Mouse (Mus musculus) hindbrain, embryonic 12.5 days (tissue): ENCODE results near the gene Gm10142. TPM values are rescaled to one million over a fixed set of nuclear protein-coding genes. Genes with fewer than 3 reads are reported as not detected.
"Not testable (repeated sequence)": the region's sequence is repeated elsewhere in the genome, so short reads cannot be mapped to it uniquely, and the experiment has no call there.

Source experiments
- ATAC-seq: fragments of 200-750 bp; cut with Nextera tagmentation; 2 replicates; pipeline ENCODE4 v1.8.0; 2017; ENCODE audit warnings: moderate TSS enrichment; ENCODE audit not compliant: low FRiP score
- H3K27ac ChIP-seq: fragments of 300-500 bp; sonication (generic); 2 replicates; pipeline ENCODE4 v1.5.1; 2016; ENCODE audit warnings: mild to moderate bottlenecking
- H3K27me3 ChIP-seq: fragments of 300-500 bp; sonication (generic); 2 replicates; pipeline ENCODE4 v1.6.1; 2016; ENCODE audit warnings: mild to moderate bottlenecking
- H3K36me3 ChIP-seq: fragments of 300-500 bp; sonication (generic); 2 replicates; pipeline ENCODE4 v1.6.1; 2016; ENCODE audit warnings: mild to moderate bottlenecking
- H3K4me1 ChIP-seq: fragments of 300-500 bp; sonication (generic); 2 replicates; pipeline ENCODE4 v1.6.1; 2016
- H3K4me2 ChIP-seq: fragments of 300-500 bp; sonication (generic); replicated peaks from 2 replicates; pipeline ENCODE4 v1.6.1; 2016; ENCODE audit warnings: mild to moderate bottlenecking
- H3K4me3 ChIP-seq: fragments of 300-500 bp; sonication (generic); 2 replicates; pipeline ENCODE4 v1.5.1; 2016; ENCODE audit warnings: mild to moderate bottlenecking
- H3K9ac ChIP-seq: fragments of 300-500 bp; sonication (generic); 2 replicates; pipeline ENCODE4 v1.6.1; 2016; ENCODE audit warnings: mild to moderate bottlenecking, moderate library complexity
- H3K9me3 ChIP-seq: fragments of 300-500 bp; sonication (generic); replicated peaks from 2 replicates; pipeline ENCODE4 v1.6.1; 2016; ENCODE audit warnings: mild to moderate bottlenecking
- WGBS: fragments of 180-500 bp; shearing (Covaris S2); methylation state at CpG from one replicate; pipeline ENCODE4 v1.1.7; 2016; 5-methylcytosine and 5-hydroxymethylcytosine counted together
- polyA plus RNA-seq: library from polyadenylated mRNA; unstranded; fragments of >200 nt; fragmentation: Nextera tagmentation; extraction: Ambion mirVana; gene quantifications from 2 replicates; pipeline ENCODE4 v1.2.1, GENCODE M21; 2016

Gene Gm10142
- polyA plus RNA-seq, 1 experiment from 2014 or later = not detected

DNA sequence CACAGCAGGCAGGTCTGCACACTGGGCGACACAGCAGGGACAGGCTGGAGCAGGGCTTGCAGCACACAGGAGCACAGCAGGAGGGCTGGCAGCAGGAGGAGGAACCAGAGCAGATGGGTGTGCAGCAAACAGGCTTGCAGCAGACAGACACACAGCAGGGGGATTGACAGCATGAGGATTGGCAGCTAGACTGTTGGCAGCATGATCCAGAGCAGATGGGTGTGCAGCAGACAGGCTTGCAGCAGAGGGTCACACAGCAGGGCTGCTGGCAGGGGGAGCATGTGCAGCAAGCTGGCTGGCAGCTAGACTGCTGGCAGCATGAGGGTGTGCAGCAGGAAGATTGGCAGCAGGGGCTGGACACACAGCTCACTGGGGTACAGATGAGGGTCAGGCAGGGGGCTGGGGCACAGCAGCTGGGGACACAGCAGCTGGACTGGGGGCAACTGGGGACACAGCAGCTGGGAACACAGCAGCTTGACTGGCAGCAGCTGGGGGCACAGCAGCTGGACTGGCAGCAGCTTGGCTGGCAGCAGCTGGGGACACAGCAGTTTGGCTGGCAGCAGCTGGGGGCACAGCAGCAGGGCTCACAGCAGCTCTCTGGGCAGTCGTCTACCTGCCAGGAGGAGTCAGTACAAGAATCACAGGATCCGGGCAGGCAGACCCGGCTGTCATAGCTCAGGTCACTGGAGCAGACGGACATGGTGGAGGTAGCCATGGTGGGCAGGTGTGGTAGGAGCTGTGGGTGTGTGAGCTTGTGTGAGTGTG is 26.5 kb downstream of the Gm10142 start, which contains the start of gene Gm18596:
Gene Gm18596, minus strand, starts transcription at position 715 of the 765 bp plus-strand sequence.
- H3K4me3 ChIP-seq, H3K4me2 ChIP-seq, H3K4me1 ChIP-seq, H3K36me3 ChIP-seq, H3K9ac ChIP-seq, ATAC-seq, H3K9me3 ChIP-seq, H3K27ac ChIP-seq, H3K27me3 ChIP-seq: not testable (repeated sequence)
- 35% methylated on average over 5 of the region's 5 CpGs for WGBS

DNA sequence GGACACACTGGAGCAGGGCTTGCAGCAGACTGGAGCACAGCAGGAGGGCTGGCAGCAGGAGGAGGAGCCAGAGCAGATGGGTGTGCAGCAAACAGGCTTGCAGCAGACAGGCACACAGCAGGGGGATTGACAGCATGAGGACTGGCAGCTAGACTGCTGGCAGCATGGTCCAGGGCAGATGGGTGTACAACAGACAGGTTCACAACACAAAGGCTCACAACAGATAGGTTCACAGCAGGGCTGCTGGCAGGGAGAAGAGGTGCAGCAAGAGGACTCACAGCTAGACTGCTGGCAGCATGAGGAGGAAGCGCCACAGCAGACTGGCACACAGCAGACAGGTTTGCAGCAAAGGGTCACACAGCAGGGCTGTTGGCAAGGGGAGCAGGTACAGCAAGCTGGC is 35.1 kb downstream of the Gm10142 start:
- ATAC-seq, H3K4me1 ChIP-seq: not testable (repeated sequence)
- 79% methylated on average over 1 of the region's 1 CpGs for WGBS

DNA sequence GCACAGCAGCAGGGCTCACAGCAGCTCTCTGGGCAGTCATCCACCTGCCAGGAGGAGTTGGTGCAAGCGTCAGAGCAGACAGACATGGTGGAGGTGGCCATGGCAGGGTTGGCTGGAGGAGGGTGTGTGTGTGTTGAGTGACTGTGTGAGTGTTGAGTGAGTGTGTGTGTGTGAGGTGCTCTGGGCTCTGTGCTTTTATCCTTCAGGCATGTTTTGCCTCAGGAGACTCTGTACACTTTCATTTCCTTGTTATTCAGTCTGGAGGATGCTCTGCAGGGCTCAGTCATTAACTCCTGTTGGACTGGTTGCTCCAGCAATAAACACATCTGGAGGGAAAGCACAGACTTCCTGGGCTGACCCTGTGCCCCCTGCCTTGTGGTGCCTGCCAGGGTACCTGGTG is 35.6 kb downstream of the Gm10142 start, which contains the start of gene Gm9736:
Gene Gm9736, minus strand, starts transcription at position 101 of the 400 bp plus-strand sequence.
- not testable (repeated sequence) for H3K36me3 ChIP-seq, H3K27ac ChIP-seq, H3K4me3 ChIP-seq, H3K9me3 ChIP-seq, ATAC-seq, H3K4me2 ChIP-seq, H3K4me1 ChIP-seq, H3K27me3 ChIP-seq, H3K9ac ChIP-seq
- WGBS = 63% methylated on average over 1 of the region's 1 CpGs

More for the DNA sequence above, 35.1 kb downstream of the Gm10142 start:
- H3K27me3 ChIP-seq, H3K27ac ChIP-seq, H3K4me2 ChIP-seq, H3K9me3 ChIP-seq, H3K36me3 ChIP-seq, H3K9ac ChIP-seq, H3K4me3 ChIP-seq: not testable (repeated sequence)

DNA sequence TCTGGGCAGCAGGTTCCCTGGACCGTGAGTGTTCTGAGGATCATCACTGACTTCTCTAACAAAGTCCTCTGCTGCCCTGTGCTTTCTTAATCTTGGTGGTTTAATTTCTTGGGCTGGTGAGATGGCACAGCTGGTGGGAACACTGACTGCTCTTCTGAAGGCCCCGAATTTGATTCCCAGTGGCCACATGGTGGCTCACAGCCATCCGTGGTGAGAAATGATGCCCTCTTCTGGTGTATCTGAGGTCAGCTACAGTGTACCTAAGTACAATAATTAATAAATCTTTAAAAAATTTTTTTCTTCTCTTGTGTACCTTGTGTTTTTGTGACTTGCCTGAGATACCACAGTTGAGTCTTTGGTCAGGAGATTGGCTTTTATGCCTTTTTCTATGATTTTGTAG is 36.7 kb downstream of the Gm10142 start:
- H3K4me2 ChIP-seq, H3K9me3 ChIP-seq, H3K27ac ChIP-seq, H3K9ac ChIP-seq, H3K36me3 ChIP-seq, H3K27me3 ChIP-seq, H3K4me3 ChIP-seq, H3K4me1 ChIP-seq, ATAC-seq: not testable (repeated sequence)
- 66% methylated on average over 3 of the region's 3 CpGs for WGBS

DNA sequence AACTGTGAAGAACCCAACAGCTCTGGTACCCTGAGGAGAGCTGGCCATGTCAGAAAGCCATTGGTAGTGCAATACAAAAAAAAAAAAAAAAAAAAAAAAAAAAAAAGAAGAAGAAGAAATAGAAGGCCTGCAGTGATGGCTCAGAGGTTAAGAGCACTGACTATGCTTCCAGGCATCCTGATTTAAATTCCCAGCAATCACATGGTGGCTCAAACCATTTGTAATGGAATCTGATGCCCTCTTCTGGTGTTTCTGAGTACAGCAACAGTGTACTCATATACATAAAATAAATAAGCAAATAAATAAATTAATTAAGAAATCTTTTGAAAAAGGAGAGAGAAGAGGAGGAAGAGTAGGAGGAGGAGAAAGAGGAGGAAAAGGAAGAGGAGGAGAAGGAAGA is 37.8 kb downstream of the Gm10142 start:
- no peak overlapping the region for H3K4me3 ChIP-seq
- H3K27me3 ChIP-seq = no peaks in the 10 kb centered on the region
- no peak for ATAC-seq
- no peaks in the 10 kb centered on the region for H3K36me3 ChIP-seq
- H3K4me1 ChIP-seq = no peaks in the 10 kb centered on the region
- no peaks in the 10 kb centered on the region for H3K9me3 ChIP-seq
- H3K4me2 ChIP-seq = no peak overlapping the region
- H3K9ac ChIP-seq = no peak overlapping the region
- H3K27ac ChIP-seq = no peak overlapping the region

DNA sequence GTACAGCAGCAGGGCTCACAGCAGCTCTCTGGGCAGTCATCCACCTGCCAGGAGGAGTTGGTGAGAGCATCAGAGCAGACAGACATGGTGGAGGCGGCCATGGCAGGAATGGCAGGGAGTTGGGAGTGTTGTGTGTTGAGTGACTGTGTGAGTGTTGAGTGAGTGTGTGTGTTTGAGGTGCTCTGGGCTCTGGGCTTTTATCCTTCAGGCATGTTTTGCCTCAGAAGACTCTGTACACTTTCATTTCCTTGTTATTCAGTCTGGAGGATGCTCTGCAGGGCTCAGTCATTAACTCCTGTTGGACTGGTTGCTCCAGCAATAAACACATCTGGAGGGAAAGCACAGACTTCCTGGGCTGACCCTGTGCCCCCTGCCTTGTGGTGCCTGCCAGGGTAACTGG is 44.0 kb downstream of the Gm10142 start, which contains the start of gene Gm3233:
Gene Gm3233, minus strand, starts transcription at position 101 of the 400 bp plus-strand sequence.
- not testable (repeated sequence) for H3K27me3 ChIP-seq, H3K4me1 ChIP-seq, H3K36me3 ChIP-seq, H3K4me2 ChIP-seq, ATAC-seq, H3K27ac ChIP-seq, H3K9me3 ChIP-seq, H3K4me3 ChIP-seq, H3K9ac ChIP-seq
- 67% methylated on average over 1 of the region's 1 CpGs for WGBS

Other genes with a start within 250 kb of the Gm10142 start
- gene Fam207a, start 200.0 kb upstream of the Gm10142 start, polyA plus RNA-seq = 47.3 and 48.0 TPM in 2 replicates
- gene Itgb2, start 185.6 kb upstream of the Gm10142 start, polyA plus RNA-seq = 0.70 and 1.6 TPM in 2 replicates
- gene Pttg1ip, start 134.1 kb upstream of the Gm10142 start, polyA plus RNA-seq = 77.2 and 78.8 TPM in 2 replicates
- gene Sumo3, start 109.7 kb upstream of the Gm10142 start, polyA plus RNA-seq = 276 and 287 TPM in 2 replicates
- gene Gm49325, start 109.6 kb upstream of the Gm10142 start, polyA plus RNA-seq = 13.2 and 13.3 TPM in 2 replicates
- gene Ube2g2, start 93.5 kb upstream of the Gm10142 start, polyA plus RNA-seq = 81.6 and 82.3 TPM in 2 replicates
- gene Tspear, start 29.2 kb upstream of the Gm10142 start, polyA plus RNA-seq = 0.48 and 1.2 TPM in 2 replicates
- not detected in 2 replicates for gene Gm19402, start 25.1 kb upstream of the Gm10142 start, polyA plus RNA-seq
- not detected in 2 replicates for gene Gm9508, start 18.6 kb upstream of the Gm10142 start, polyA plus RNA-seq
- gene Gm10272, start 9.2 kb upstream of the Gm10142 start, polyA plus RNA-seq = not detected in 2 replicates
- gene Gm10024, start 4.3 kb upstream of the Gm10142 start, polyA plus RNA-seq = not detected in 2 replicates
- not detected in 2 replicates for gene Krtap12-1, start 4.8 kb downstream of the Gm10142 start, polyA plus RNA-seq
- gene Gm10100, start 10.7 kb downstream of the Gm10142 start, polyA plus RNA-seq = not detected in 2 replicates
- gene Gm18596, start 26.8 kb downstream of the Gm10142 start, polyA plus RNA-seq = not detected in 2 replicates
- not detected in 2 replicates for gene Gm9736, start 35.5 kb downstream of the Gm10142 start, polyA plus RNA-seq
- gene Gm3233, start 43.9 kb downstream of the Gm10142 start, polyA plus RNA-seq = not detected in 2 replicates
- not detected in 2 replicates for gene Gm3238, start 55.5 kb downstream of the Gm10142 start, polyA plus RNA-seq
- not detected in 2 replicates for gene Gm7138, start 61.1 kb downstream of the Gm10142 start, polyA plus RNA-seq
- gene Gm3250, start 66.7 kb downstream of the Gm10142 start, polyA plus RNA-seq = not detected in 2 replicates
- gene Gm7137, start 72.4 kb downstream of the Gm10142 start, polyA plus RNA-seq = not detected in 2 replicates
- not detected in 2 replicates for gene Gm9639, start 79.3 kb downstream of the Gm10142 start, polyA plus RNA-seq
- not detected in 2 replicates for gene Gm19668, start 83.3 kb downstream of the Gm10142 start, polyA plus RNA-seq
- not detected in 2 replicates for gene Gm9507, start 96.0 kb downstream of the Gm10142 start, polyA plus RNA-seq
- gene Gm2696, start 98.9 kb downstream of the Gm10142 start, polyA plus RNA-seq = 0.31 TPM in 1 of 2 replicates, not detected in the other
- not detected in 2 replicates for gene Krtap10-4, start 111.3 kb downstream of the Gm10142 start, polyA plus RNA-seq
- gene Krtap10-10, start 120.1 kb downstream of the Gm10142 start, polyA plus RNA-seq = not detected in 2 replicates
- not detected in 2 replicates for gene Gm36176, start 131.0 kb downstream of the Gm10142 start, polyA plus RNA-seq
- gene Gm10318, start 137.1 kb downstream of the Gm10142 start, polyA plus RNA-seq = not detected in 2 replicates
- gene Gm3285, start 146.2 kb downstream of the Gm10142 start, polyA plus RNA-seq = not detected in 2 replicates
- gene Lrrc3, start 186.7 kb downstream of the Gm10142 start, polyA plus RNA-seq = 6.8 and 7.4 TPM in 2 replicates